Mouse (Mus musculus) megakaryocyte, embryonic 14.5 days (primary cell): ENCODE data around the gene Gm10985.

Experiments
- FLI1 ChIP-seq: IDR thresholded peaks from 2 replicates; pipeline ENCODE4 v1.6.1; 2012; ENCODE audit warnings: low read length, inconsistent platforms, mixed read lengths
- GATA1 ChIP-seq: IDR thresholded peaks from 3 replicates; pipeline ENCODE4 v1.6.1; 2012; ENCODE audit warnings: mixed read lengths, low read length, inconsistent platforms, borderline replicate concordance

- TF ChIP-seq GATA1 (no peak), FLI1 (no peak)
Measured at GRCm38 (mm10) chr3:53868212-53868611, 23.3 kb downstream of the Gm10985 start.
